Comparison of ENCODE assay signal across 8 mouse cellular contexts in genomic region chr6:84010303-84011225, GRCm38 (mm10). TPM values are rescaled to one million over a fixed set of nuclear protein-coding genes. Genes with fewer than 3 reads are reported as not detected.
A peak's percentile ranks its signal among the peaks of the same experiment; 100 is the strongest.
DNase-seq lines count a peak whose midpoint lies in the region; ATAC-seq and TF ChIP-seq lines count a peak whose summit lies in the region.

No protein-coding gene starts in this region.

- TF ChIP-seq POLR2A in heart, adult 2 months (IDR thresholded peaks at IDR 0.05; ENCODE audit: insufficient read depth, low read depth, low read length): 0 out of 2 replicates have a peak, but pooled peaks have one; percentile 53

- no peaks in the 10 kb centered on the region for H3K36me3 ChIP-seq in E14TG2a.4 (ENCODE audit: insufficient read depth, low read length)
- no peaks in the 10 kb centered on the region for H3K36me3 ChIP-seq in heart, adult 2 months (ENCODE audit: control insufficient read depth, insufficient read depth, low read length)

- H3K9ac ChIP-seq in heart, adult 2 months (ENCODE audit: low read depth, low read length): peak overlapping the region; percentile 18

- H3K9me3 ChIP-seq in E14TG2a.4 (ENCODE audit: low read length): no peaks in the 10 kb centered on the region

- H3K4me1 ChIP-seq in E14TG2a.4 (replicated peaks; ENCODE audit: low read depth, low read length): peaks cover 54% of the 10 kb centered on the region
- H3K4me1 ChIP-seq in heart, adult 2 months (ENCODE audit: control insufficient read depth, insufficient read depth, low read length): peaks cover 7% of the 10 kb centered on the region

- intact Hi-C loops in heart, adult 2 months (cut with DNase I): no loop called here

- H3K4me3 ChIP-seq in E14TG2a.4 (replicated peaks; ENCODE audit: low read length): peak overlapping the region; percentile 26
- H3K4me3 ChIP-seq in heart, adult 2 months: no peak overlapping the region; the same call in 1 of the 2 replicates

- H3K27ac ChIP-seq in heart, adult 2 months: peak overlapping the region; percentile 84

- H3K27me3 ChIP-seq in E14TG2a.4 (ENCODE audit: insufficient read depth, low read length): peaks cover 22% of the 10 kb centered on the region
- H3K27me3 ChIP-seq in heart, adult 2 months (ENCODE audit: control insufficient read depth, insufficient read depth, low read length): no peaks in the 10 kb centered on the region

- TF ChIP-seq CTCF in E14TG2a.4 (conservative IDR thresholded peaks at IDR 0.05; ENCODE audit: low read length): no peak
- TF ChIP-seq CTCF in heart, adult 2 months (IDR thresholded peaks at IDR 0.05): no peak

- no peak for ATAC-seq in inflammation-experienced regulatory T-cells, adult 6 months

- no peaks in the 10 kb centered on the region for H3K79me2 ChIP-seq in heart, adult 2 months (replicated peaks; ENCODE audit: control insufficient read depth, insufficient read depth, low read length)

- TF ChIP-seq EP300 in heart, adult 2 months (IDR thresholded peaks at IDR 0.05; ENCODE audit: insufficient read depth, low read depth, low read length): peak; percentile 89

- 31% methylated on average over 8 of the region's 8 CpGs for WGBS in heart, adult 2 months

- peak; percentile 95 for DNase-seq in adipocyte (ENCODE audit: low spot score)
- DNase-seq in heart, adult 2 months: peak; percentile 75 to 84
- peak; percentile 92 for DNase-seq in kidney, adult 11 months
- DNase-seq in neural tube, embryonic 10.5 days (ENCODE audit: extremely low spot score, low spot score): peak; percentile 29
- no peak for DNase-seq in thymus, postnatal 0 days (ENCODE audit: low spot score)
- no peak for DNase-seq in testis, postnatal 14 days (ENCODE audit: low spot score)

RNA-seq across cellular contexts. Expression of gene Dysf, which starts 2.2 kb away (rescaled TPM):
- 100 to 1,000 TPM in 1 of 2 experiments, 10 to 100 TPM in 1; 87.4 to 100 TPM for total RNA-seq in heart, adult 2 months (2021)
- polyA plus RNA-seq in heart, adult 2 months (2012; rRNA removed): 51.1 and 66.4 TPM in 2 replicates
- polyA plus RNA-seq in thymus, postnatal 0 days (2015; fragmentation: Nextera tagmentation; extraction: Ambion mirVana): 3.9 TPM in 2 replicates
- polyA plus RNA-seq in inflammation-experienced regulatory T-cells, adult 6 months (2017; shearing (Covaris generic)): not detected

Comparison
In these comparisons a context has a peak if more than half of its experiments do, and no peak if none do; other contexts are left out.
1. DNase-seq: peak in adipocyte (single experiment), heart, adult 2 months (2 of 2), kidney, adult 11 months (single experiment) and neural tube, embryonic 10.5 days (single experiment); none in thymus, postnatal 0 days (single experiment) and testis, postnatal 14 days (single experiment).
2. RNA of gene Dysf, which starts 2.2 kb away (polyA plus RNA-seq): 51.1 to 66.4 TPM in heart, adult 2 months; 3.9 TPM in thymus, postnatal 0 days and not detected in inflammation-experienced regulatory T-cells, adult 6 months; every median in the first group is over 10 times any median in the second.